Mouse (Mus musculus): Measurements from ENCODE around the gene Tnfaip8l1. TPM values are rescaled to one million over a fixed set of nuclear protein-coding genes. Genes with fewer than 3 reads are reported as not detected.

Tnfaip8l1 gene
- total RNA-seq, 2 experiments from 2014 or later, result 6.2 to 6.6 TPM

GRCm38 (mm10) chr17:56137839-56138613, 24.3 kb upstream of the Tnfaip8l1 start:
- DNase-seq (ENCODE audit: low spot score in 2 of 2), result no peak

- DNase-seq (ENCODE audit: low spot score in 2 of 2), result no peak
These were observed 22.9 kb upstream of the Tnfaip8l1 start for GRCm38 (mm10) chr17:56139355-56139754.

DNA sequence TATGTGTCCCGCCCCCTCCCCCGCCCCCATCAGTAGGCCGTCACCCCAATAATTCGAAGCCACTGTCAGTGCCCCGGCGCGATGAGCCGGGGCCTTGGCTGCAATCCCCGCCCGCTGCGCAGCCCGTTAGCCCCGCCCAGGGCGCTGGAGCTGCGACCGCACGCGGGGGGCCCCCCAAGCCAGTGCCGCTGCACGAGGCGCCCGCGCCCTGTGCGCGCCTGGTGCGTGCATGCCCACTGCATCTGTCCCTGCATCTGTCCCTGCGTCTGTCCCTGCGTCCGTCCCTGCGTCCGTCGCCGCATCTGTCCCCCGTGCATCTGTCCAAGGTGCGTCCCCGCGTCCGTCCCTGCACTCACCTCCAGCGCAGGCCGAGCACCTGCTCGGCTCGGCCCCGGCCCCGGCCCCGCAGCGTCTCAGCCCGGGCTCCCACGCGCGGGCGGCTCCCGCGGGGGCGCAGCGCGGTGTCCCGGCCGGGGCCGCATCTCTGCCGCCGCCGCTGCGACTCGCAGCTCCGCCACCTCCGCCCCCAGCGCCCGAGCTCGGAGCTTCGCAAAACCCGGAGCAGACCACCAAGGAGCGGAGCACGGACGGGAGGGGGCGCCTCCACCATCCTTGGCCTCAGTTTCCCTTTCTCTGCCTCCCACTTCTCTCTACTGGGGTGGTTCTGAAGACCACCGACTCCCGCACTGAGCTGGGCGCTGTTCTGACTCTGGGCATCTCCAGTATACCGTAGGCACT, 22.2 kb upstream of the Tnfaip8l1 start, which contains the start of gene Sema6b:
TSS of gene Sema6b (minus strand) at position 486 of the 738 bp plus-strand sequence.
- peak; percentile 78 to 80 for DNase-seq (ENCODE audit: low spot score in 2 of 2)

GRCm38 (mm10) chr17:56141702-56142605, 20.3 kb upstream of the Tnfaip8l1 start:
- peak; percentile 67 to 69 for DNase-seq (ENCODE audit: low spot score in 2 of 2)

- DNase-seq (ENCODE audit: low spot score in 2 of 2), result no peak
These were observed 17.7 kb upstream of the Tnfaip8l1 start for GRCm38 (mm10) chr17:56144546-56144945.

DNA sequence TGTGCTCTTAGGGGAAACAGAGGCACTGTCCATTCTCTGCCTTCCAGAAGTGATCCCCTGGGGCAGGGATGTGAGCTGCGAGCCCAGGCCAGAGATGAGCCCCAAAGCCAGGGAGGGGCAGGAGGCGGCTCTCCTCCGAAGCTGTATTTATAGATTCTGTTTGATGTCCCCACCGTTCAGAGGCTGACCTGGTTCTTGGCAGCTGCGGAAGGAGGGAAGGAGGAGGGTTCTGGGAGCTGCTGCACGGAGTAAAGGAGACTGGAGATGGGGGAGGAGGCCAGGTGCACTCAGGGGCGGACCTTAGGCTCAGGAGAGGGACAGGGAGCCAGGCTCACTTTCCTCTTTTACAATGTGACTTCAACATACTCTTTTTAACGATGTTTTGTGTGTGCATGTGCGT, 16.1 kb upstream of the Tnfaip8l1 start:
- no peak for DNase-seq (ENCODE audit: low spot score in 2 of 2)

- no peak for DNase-seq (ENCODE audit: low spot score in 2 of 2)
These were observed 14.9 kb upstream of the Tnfaip8l1 start for GRCm38 (mm10) chr17:56147420-56147819.

DNA sequence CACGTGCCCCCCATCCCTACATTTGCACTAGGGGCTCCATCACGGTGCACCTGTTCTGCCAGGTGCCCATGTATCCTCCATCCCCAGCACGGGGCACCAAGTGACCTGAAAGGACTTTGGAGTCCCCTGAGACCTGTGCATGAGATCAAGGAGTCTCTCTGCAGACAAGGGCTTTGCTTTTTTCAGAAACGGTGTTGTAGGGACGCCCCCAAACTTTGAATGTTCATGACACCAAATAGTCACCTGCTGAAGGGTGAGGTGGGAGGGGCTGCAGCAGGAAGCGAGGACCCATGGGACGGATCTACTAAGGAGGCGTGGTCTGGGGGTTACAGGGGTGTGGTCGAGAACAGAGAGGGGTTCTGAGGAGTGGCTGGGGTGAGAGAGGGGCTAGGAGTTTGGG, 14.0 kb upstream of the Tnfaip8l1 start:
- DNase-seq (ENCODE audit: low spot score in 2 of 2), result no peak

DNA sequence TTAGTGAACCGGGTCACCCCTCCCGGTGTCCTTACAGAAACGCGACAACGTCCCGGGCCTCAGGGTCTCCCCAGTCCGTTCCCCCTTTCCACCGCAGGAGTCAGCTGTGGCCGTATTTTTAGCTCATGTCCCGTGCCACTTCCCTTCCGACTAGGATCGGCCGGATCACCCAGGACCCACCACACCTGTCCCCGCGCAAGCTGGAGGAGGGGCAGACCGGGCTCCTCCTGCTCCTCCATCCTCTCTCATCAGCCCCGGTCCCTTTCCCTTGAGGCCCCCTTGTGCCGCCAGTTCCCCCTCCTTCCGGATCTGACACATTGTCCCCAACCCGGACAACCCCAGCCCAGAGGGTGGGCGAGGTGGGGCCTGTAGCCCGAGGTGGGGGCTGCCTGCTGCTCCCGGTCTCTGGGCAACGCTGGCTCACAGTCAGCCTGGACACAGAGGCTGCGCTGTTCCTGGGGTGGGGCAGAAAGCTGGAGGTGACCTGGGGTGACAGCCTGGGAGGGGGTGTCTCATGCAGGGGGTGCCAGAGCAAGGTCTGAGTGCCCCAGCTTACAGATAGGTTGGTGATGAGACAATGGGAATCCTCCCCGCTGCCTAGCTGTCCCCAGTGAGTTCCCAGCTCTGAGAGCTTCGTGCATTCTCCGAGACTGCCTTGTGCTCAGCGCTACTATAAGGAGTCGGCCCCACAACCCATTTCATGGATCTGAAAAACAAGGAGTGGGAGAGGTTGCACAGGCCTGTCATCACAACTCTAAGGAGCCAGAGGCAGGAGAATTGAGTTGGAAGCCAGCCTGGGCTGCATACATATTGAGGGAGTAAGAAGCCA, 13.3 kb upstream of the Tnfaip8l1 start:
- DNase-seq (ENCODE audit: low spot score in 2 of 2), result no peak

DNA sequence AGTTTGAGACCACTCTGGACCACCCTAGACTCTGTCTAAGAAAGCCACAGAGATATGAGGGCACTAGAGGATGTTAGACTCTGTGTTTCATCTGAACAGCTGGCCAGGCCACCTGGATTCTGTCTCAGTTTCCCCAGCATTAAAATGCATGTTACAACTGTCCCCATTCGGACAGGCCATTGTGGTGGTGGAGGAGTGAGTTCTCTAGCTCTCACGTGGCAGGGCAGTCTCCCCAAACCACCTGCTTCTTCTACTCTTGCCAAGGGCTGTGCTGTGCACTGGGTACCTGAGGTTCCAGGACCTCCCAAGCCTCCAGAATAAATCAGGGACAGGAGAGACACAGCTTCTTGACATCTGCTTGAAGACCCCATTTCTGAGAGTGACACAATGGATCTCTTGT, 12.4 kb upstream of the Tnfaip8l1 start:
- no peak for DNase-seq (ENCODE audit: low spot score in 2 of 2)

DNA sequence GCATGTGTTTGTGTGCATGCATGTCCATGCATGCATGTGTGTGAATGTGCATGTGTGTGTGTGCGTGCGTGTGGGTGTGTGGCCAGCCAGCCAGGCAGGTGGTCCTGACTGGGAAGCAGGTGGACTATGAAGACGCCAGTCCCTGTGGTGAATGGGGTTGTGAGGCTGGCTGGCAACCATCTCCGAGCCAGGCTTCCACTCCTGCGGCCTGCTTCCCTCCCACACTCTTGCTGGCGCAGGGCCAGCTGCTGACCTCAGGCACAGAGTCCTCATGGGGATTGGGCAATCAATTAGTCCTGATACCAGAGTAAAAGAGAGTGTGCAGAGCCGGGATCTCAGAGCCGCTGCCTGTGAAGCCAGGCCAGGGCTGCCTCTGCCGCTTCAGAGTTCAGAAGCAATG, 8.6 kb upstream of the Tnfaip8l1 start:
- no peak for DNase-seq (ENCODE audit: low spot score in 2 of 2)

DNA sequence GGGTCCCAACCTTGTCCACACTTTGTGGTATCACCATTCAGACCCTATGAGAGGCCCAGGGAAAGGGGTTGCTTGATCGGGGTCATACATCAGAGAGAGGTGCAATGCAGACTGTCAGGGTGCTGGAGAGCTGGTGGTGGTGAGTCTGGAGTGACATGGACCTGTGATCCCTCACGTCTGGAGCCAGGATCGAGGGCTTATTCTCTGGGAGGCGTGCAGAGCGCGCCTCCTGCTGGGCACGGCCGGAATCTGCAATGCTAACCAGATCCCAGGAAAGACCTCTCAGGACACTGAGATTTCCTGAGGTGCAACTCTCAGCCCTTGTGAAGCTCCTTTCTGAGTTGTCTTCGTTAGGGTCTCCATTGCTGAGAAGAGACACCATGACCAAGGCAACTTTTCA, 2.5 kb upstream of the Tnfaip8l1 start:
- peak in 1 of 2 experiments; percentile 59 for DNase-seq (ENCODE audit: low spot score in 2 of 2)

- DNase-seq (ENCODE audit: low spot score in 2 of 2), result no peak
These were observed 1.3 kb downstream of the Tnfaip8l1 start for GRCm38 (mm10) chr17:56163523-56164102.

GRCm38 (mm10) chr17:56164510-56164909, 2.2 kb downstream of the Tnfaip8l1 start:
- no peak for DNase-seq (ENCODE audit: low spot score in 2 of 2)

DNA sequence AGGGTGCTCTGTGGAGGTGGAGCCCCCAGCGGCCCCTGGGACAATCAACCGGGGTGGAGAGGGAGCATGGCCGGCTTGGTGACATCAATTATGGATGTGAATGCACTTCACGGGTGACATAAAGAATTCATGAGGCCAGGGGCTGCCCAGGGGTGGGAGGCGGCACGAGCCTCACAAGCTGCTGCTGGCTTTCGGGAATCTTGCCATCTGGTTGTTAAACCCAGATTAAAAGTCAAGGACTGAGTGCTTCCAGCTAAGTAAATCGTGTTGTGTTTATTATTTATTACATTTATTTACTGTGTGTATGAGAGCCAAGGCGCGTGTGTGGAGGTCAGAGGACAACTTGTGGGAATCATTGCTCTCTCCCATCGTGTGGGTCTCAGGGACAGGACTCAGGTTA, 3.4 kb downstream of the Tnfaip8l1 start:
- DNase-seq (ENCODE audit: low spot score in 2 of 2), result no peak

GRCm38 (mm10) chr17:56169830-56170229, 7.6 kb downstream of the Tnfaip8l1 start:
- DNase-seq (ENCODE audit: low spot score in 2 of 2), result no peak

DNA sequence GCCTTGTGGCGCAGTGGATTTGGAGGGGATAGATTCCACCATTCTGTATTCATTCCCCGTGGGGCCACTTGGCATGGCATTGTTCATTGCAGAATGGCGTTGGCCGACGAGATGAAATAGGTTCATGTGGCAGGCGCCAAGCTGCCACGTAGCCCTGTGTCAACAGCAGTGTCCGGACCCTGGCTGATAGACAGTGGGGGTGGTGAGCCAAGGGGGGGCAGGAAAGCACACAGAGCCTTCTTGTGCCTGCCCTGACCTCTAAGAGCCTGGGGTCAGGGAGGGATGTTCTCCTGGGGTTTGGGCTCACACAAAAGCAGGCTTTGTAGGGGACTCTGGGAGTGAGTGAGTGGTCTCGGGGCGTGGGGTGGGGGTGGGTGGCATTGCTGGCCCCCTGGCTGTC, 8.4 kb downstream of the Tnfaip8l1 start:
- no peak for DNase-seq (ENCODE audit: low spot score in 2 of 2)

GRCm38 (mm10) chr17:56171456-56171855, 9.2 kb downstream of the Tnfaip8l1 start:
- no peak for DNase-seq (ENCODE audit: low spot score in 2 of 2)

- no peak for DNase-seq (ENCODE audit: low spot score in 2 of 2)
These were observed 9.6 kb downstream of the Tnfaip8l1 start for GRCm38 (mm10) chr17:56171881-56172280.

GRCm38 (mm10) chr17:56173401-56174046, 11.2 kb downstream of the Tnfaip8l1 start:
- DNase-seq (ENCODE audit: low spot score in 2 of 2), result no peak
